Mouse (Mus musculus) kidney, adult 2 months (tissue): ENCODE measurements around the gene Ace.

Experiments used
- CTCF ChIP-seq: fragments of 200-500 bp; conservative IDR thresholded peaks from 2 replicates; pipeline ENCODE4 v1.5.1; 2011; ENCODE audit warnings: low read depth, mild to moderate bottlenecking, control low read depth, low read length, moderate library complexity, mixed read lengths; ENCODE audit not compliant: insufficient read depth, insufficient read length
- POLR2A ChIP-seq: fragments of 200-500 bp; IDR thresholded peaks from one replicate; pipeline ENCODE4 v1.6.1; 2011; ENCODE audit warnings: low read depth, low read length, control low read depth

DNA sequence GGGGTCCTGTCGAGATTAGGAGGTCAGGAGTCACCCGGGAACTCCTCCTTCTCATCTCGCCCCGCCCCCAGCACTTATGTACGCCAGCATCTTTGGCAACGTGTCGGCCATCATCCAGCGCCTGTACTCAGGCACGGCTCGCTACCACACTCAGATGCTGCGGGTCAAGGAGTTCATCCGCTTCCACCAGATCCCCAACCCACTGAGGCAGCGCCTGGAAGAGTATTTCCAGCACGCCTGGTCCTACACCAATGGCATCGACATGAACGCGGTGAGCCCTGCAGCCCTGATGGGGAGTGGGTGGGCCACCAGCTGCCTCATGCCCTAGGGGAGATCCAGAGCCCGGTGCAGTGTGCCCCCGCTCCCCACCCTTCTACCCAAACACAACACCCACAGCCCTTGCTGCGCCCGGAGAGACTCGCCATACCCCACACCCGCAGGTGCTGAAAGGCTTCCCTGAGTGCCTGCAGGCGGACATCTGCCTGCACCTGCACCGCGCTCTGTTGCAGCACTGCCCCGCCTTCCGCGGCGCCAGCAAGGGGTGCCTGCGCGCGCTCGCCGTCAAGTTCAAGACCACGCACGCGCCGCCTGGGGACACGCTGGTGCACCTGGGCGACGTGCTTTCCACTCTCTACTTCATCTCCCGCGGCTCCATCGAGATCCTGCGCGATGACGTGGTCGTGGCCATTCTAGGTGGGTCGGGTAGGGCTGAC, 52.5 kb downstream of the Ace start:
- no peak for TF ChIP-seq POLR2A
- no peak for TF ChIP-seq CTCF
